Mouse (Mus musculus) naive thymus-derived CD4-positive, alpha-beta T cell, adult 2 months (primary cell): ENCODE results near the gene Dnajc2.
"Not testable (repeated sequence)": the region's sequence is repeated elsewhere in the genome, so short reads cannot be mapped to it uniquely, and the experiment has no call there.

ENCODE experiments used
- DNase-seq: peaks from one replicate; pipeline ENCODE4 v3.0.0-alpha.2; 2011; ENCODE audit warnings: low read depth

Gene Dnajc2

GRCm38 (mm10) chr5:21739881-21740280, 45.2 kb downstream of the Dnajc2 start:
- DNase-seq, result no peak

GRCm38 (mm10) chr5:21739120-21739519, 45.9 kb downstream of the Dnajc2 start:
- no peak for DNase-seq

DNA sequence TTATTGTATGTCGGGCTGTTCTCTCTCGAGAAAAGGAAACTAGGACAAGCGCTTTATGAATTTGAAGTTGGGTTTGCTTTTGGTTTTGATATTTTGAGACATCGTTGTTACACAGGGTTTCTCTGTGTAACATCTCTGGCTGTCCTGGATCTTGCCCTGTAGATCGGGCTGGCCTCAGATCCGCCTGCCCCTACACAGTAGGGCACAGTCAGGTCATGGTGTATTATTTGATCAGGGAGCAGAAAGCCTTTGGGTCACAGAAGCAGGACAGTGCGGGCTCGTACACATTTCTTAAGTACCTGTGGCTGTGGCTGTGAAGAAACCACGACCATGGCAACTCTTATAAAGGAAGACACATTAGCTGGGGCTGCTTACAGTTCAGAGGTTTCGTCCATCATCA, 47.4 kb downstream of the Dnajc2 start:
- no peak for DNase-seq

GRCm38 (mm10) chr5:21736956-21737585, 48.0 kb downstream of the Dnajc2 start, which contains the start of gene Pmpcb:
Gene Pmpcb, plus strand, starts transcription at chr5:21737141.
- peak; percentile 94 for DNase-seq

DNA sequence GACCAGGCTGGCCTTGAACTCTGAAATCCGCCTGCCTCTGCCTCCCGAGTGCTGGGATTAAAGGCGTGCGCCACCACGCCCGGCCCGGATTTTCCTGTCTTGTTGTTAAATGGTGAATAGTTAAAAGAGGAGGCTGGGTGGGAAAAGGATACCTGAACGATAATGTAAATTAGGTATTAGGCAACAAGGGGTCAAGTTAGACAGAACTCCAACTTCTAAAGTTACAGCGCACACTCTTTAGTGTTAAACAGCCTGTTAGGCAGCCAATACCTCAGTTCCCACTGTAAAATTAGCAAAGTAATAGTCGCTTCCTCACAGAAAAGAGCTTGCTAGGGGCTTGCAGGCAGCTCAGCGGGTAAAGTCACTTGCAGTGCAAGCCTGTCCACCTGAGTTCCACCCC, 49.0 kb downstream of the Dnajc2 start:
- DNase-seq, result peak; percentile 25

GRCm38 (mm10) chr5:21735584-21735983, 49.5 kb downstream of the Dnajc2 start:
- DNase-seq, result peak; percentile 88

DNA sequence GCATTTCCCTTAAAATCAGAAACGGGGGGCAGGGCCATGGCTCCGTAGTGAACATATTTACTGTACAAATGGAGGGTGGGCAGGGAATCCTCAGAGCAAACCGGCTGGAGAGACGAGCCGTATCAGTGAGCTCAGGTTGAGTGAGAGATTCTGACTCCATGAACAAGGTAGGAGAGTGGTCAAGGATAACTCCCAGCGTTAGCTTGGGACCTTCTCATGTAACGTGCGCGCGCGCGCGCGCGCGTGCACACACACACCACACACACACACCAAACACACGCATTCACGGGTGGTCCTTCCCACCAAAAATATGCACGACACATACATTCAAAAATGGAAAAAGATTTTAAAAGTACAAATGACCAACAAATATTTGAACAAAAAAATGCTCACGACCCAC, 50.0 kb downstream of the Dnajc2 start:
- no peak for DNase-seq

GRCm38 (mm10) chr5:21732930-21733329, 52.1 kb downstream of the Dnajc2 start:
- no peak for DNase-seq

DNA sequence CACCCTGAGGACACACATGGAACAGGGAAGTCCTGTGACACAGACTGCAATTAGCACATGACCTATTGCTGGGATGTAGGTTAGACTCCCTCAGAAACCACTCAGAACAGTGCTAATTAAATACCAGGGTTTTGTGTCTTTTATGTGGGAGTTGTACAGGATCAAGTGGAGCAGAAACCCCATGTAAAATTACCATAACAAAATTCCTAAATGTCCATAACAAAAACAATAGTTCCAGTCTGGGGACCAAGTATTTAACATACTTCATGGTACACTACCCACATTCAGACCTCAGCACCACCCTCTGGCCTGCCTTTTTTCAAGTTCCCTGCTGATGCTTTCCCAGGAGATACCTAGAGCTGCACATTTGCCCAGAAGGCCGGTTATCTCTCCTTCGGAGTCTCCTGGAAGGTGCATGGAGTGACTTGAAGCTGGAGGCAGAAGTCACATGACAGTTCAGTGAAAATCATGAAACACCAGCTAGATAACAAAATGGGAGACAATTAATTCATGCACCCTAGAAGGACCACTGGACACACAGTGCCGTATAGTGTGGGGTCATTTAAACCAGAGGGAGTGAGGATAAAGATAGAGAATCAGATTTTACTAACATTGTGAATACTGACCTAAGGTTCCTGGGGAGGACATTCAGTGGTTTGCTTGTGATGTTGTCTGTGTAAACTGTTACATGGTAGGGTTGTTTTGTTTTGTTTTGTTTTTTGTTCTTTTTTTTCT, 52.7 kb downstream of the Dnajc2 start:
- no peak for DNase-seq

DNA sequence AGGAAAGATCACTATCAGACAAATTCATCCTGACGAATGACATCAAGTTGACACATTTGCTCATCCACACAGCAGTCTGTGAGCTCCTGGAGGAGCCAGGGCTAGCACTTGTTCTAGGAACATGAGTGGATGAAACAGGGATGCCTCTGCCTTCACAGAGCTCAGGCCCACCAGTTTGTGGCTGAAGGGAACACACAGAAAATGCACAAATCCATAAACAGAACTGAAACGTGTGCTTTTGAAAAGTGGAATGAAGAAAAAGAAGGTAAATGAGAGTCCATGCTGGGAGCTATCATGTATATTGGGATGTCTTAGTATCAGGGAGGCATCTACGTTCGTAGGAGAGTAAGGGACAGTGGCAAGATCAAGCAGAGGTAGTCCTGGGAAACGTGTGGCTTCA, 55.9 kb downstream of the Dnajc2 start:
- DNase-seq, result no peak

DNA sequence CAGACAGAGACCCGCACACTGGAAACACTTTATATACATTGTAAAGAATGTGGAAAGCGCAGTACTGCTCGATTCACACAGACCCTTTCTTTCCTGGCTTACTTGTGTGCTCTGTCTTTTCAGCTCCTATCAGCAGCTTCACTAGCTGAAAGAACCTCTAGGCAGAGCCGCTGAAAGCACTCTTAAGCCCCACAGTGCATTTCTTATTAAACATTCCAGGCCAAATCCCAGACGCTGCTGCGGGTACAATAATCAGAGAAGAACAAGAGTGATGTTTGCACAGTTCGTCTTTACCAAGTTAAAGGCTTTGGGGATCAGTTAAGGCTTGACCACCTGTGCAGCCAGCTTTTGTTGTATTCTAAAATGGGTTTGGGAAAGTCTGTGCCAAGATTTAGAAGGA, 60.2 kb downstream of the Dnajc2 start:
- DNase-seq, result no peak

- DNase-seq, result no peak
Observed at GRCm38 (mm10) chr5:21724427-21724826, 60.6 kb downstream of the Dnajc2 start.

DNA sequence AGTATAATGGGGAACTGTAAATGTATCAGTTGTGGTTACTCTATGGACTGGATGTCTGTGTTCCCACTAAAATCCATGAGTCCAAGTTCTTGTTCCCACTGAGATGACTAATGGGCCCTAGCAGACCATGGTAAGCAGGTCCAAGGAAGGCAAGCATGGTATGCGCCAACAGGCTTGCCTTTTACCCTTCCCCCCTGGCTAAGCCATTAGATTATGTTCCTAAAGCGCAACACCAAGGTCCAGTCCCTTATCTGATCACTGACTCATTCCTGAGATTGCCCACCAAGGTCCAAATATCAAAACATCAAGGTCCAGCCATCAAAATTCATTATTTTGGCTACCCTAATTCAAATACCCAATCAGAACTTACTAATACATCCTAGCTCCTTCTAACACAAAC, 65.8 kb downstream of the Dnajc2 start:
- DNase-seq, result no peak

DNA sequence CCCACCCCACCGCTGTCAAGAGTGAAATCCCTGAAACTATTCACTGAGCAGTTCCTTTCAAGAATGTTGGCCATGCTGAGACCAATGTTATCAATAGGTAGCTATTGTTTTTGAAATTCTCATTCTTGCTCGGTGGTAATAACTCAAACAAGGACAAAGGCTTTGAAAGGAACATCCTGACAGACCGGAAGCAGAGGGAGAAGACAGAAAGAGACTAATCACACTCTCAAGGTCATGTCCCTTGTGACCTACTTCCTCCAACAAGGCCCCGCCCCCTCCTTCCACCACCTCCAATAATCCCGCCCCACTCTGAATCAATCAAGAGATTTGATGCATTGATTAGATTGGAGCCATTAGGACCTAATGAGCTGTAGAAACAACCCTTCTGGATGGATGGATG, 66.5 kb downstream of the Dnajc2 start:
- DNase-seq, result no peak

GRCm38 (mm10) chr5:21717165-21717715, 67.8 kb downstream of the Dnajc2 start:
- no peak for DNase-seq

- DNase-seq, result no peak
Observed at GRCm38 (mm10) chr5:21714447-21714846, 70.6 kb downstream of the Dnajc2 start.

- no peak for DNase-seq
Observed at GRCm38 (mm10) chr5:21712127-21712715, 72.8 kb downstream of the Dnajc2 start.

DNA sequence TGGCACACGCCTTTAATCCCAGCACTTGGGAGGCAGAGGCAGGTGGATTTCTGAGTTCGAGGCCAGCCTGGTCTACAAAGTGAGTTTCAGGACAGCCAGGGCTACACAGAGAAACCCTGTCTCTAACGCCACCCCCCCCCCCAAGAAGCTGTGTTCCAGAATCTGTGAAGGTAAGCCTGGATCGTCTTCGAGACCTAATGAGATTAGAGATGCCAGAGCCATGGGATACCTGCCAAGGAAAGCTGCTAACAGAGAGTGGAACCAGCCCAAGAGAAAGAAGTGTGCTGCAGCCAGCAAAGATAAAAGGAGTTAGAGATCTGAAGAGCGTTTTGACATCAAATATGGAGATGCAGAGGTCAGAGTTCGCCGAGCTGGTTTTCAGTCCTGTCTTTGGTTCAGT, 77.0 kb downstream of the Dnajc2 start:
- DNase-seq, result not testable (repeated sequence)
